Mouse (Mus musculus) adrenal gland, postnatal 36 days (tissue): ENCODE data around the gene Fbxo8. TPM values are rescaled to one million over a fixed set of nuclear protein-coding genes. Genes with fewer than 3 reads are reported as not detected.

Source experiments
- DNase-seq, 2 experiments: peaks; one replicate each; pipeline ENCODE4 v3.0.0; 2021; ENCODE audit warnings: mixed read lengths in 1 of 2
- long read RNA-seq, 2 experiments: library from polyadenylated mRNA; stranded (forward); transcript quantifications; one replicate each; pipeline ENCODE4 v2.0.0; 2021; ENCODE audit warnings: borderline sequencing depth in 2 of 2
- total RNA-seq, 2 experiments: library from RNA; stranded (reverse); gene quantifications; 2 replicates each; pipeline ENCODE4 v1.2.3; 2021

Gene Fbxo8
- total RNA-seq, result 10 to 100 TPM; 48.3 to 60.2 TPM
- long read RNA-seq, experiment 1, transcript Fbxo8-201 (6 exons, 3,571 nt), result major isoform, 36 of 50 reads
- long read RNA-seq, experiment 1, partial matches to known transcripts, result 1 of 50 reads
- long read RNA-seq, experiment 1, other reads (novel, unspliced or antisense), result 12 of 50 reads
- long read RNA-seq, experiment 2, transcript Fbxo8-201 (6 exons, 3,571 nt), result major isoform, 10 of 12 reads
- long read RNA-seq, experiment 2, partial matches to known transcripts, result 1 of 12 reads
- long read RNA-seq, experiment 2, other reads (novel, unspliced or antisense), result 1 of 12 reads

DNA sequence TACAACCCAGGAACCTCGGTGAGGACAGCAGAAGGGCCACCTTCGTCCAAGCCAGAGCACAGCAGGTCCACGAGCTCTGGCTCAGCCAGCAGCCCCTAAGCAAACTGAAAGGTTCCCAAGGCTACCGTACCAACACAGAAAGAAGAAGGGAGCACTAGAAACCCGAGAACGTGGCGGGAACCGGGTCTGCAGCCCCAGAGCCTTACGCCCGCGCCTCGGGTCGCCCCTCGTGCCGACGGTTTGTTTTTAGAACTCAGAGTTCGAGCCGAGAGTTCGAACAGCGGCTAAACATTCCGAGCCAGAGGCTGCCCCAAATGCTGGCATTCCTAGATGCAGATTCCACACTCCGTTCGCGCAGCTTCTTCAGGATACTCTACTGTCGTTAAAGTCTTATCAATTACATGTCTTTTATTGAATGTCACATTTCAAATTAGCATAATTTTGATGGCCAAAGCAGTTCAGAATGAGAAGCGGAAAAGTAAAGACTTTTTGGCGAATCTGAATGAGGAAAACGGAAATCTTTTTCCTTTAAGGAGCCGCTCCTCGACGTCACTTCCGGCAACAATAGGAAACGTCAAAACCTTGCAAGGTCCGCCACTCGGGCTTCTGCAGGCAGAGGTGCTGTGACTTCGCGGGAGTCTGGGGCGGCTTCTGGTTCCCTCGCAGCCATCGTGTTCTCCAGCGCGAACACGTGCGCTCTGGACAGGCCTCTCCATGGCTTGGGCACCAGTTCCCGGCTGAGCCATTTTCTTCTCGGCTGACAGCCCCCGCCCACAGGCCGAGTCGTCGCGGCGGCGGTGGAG lies at the start of gene Fbxo8, which contains the start of gene Cep44:
Gene Fbxo8, plus strand, starts transcription at position 533 of the 803 bp plus-strand sequence.
Gene Cep44, minus strand, starts transcription at position 490 of the 803 bp plus-strand sequence.
- DNase-seq, result peak; percentile 83 to 85

DNA sequence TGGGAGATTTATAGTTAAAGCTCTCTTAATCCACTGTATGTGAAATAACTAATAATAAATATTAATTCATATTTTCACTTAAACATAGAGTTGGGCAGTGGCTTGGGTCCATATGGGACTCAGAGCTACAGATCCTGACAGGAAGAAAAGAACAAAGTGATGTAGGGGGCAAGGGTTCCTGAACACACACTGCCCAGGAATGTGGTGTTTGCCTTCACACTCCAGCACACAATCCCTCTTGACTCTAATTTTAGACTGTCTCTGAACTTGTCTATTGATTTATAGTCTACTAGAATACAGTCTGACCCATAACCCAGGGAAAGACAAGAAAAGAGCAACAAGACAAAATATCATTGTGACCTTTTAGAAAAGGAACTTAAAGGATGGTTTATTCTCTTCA lies 49.0 kb upstream of the Fbxo8 start:
- DNase-seq, result no peak

DNA sequence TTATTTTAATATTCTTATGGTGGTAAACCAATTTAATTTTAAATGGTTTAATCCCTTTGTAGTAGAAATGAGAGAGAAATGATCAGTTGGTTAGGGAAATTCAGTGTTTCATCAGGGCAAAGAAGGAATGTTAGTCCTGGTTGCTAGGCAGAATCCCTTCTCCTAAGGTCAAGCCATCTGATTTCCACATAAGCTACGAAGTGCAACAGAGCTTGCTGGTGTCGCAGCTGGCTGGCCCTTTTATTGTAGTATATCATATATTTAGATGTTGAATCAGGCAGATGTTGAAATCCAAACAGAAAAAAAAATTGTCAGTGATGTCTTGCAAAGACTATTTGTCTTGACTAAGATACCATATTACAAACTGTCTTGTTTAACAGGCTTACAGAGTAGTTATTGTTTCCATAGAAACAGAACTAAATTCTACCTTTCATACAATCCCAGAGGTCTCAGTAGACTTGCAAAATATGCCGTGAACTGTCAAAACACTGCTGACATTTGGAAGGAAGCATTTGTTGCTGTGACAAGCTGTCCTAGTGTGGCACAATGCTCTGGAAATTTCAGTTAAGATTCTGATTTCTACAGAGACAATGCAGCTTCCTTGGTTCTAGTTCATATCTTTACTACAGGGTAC lies 42.5 kb upstream of the Fbxo8 start:
- no peak for DNase-seq

DNA sequence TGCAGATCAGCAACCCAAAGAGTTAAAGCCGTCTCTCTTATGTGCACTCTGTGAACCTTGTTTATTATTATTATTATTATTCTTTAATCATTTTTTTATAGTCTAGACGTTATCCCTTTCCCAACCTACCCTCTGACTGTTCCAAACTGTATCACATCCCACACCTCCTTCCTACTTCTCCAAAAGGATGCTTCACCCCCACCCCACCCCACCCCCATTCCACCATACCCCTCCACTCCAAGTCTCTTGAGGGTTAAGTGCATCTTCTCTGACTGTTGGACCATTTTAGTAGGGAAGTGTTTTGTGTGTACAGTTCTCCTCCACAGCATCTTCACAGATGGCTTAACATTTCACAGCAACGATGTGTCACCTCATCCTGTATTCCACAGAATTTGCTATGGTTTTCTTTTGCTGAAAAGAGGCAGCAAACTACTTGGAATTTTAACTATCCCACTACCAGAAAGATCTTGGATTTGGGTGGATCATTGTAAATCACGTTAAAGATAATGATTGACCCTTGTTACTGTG lies 41.9 kb upstream of the Fbxo8 start:
- no peak for DNase-seq

DNA sequence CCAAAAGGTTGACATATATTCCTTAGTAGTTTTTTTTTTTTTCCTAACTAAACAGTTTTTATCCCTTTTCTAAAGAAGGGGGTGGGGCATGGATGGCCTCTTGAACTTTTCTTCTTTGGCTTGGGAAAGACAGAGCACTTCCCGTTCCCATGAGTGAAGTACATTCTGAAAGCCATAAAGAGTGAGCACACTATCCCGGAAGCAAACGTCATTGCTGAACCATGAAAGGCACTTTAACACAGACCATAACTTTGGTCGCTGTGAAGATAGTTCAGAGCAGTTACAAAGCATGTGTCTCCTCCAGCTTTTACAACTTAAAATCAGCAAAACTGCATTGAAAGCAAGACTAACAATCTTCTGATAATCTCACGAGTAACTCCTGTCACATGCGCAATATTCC lies 32.0 kb upstream of the Fbxo8 start:
- no peak for DNase-seq

DNA sequence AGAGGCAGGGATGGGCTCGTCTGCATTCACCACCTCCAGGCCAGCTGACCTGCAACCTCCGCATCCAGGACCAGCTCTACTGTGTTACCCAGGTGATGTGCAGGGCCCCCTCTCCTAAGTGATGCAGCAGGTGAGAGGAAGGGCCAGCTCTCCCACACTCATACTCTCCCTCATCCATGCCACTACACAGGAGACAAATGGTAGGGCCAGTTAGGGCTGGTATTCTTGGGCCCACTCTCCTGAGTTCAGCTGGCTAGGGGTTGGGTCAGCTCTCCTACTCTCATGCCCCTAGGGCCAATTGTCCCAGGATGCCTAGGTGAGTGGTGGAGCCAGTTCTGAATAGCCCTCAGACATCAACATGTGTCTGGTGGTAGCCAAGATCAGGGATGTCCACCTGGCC lies 30.6 kb upstream of the Fbxo8 start:
- no peak for DNase-seq

DNA sequence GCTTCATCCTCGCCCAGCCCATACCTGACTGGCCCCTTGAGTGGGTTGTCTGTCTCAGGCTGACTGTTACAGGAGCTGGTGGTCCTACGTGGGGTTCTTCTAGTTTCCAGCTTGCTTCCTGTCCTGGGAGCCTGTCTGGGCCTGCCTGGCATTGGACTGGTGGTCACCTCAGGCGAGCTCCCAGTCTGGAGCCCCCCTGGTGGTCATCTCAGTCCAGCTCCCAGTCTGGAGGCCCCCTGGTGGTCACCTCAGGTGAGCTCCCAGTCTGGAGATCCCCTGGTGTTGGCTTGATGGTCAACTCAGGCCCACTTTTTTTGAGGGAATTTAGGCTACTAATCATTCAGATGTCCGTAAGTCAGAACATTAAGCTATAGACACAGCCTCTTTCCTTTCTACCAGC lies 29.8 kb upstream of the Fbxo8 start:
- no peak for DNase-seq

DNA sequence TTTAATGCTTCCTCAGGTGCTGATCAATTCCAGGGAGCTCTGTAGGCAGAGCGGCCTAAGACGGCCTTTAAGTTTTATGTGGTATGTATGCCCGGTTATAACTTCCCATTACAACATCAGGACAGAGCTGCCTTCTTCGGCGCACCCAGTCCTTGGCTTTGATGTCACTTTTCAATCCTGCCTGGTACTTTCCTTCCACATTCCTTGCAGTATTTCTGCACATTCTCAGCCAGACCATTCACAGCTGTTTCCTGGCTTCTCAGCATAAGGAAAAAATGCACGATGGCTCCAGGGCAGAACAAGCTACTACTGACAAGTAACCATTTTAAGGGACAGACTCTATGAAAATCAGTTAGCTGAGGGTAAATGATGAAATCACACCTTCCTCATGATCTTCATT lies 22.0 kb upstream of the Fbxo8 start:
- no peak for DNase-seq

DNA sequence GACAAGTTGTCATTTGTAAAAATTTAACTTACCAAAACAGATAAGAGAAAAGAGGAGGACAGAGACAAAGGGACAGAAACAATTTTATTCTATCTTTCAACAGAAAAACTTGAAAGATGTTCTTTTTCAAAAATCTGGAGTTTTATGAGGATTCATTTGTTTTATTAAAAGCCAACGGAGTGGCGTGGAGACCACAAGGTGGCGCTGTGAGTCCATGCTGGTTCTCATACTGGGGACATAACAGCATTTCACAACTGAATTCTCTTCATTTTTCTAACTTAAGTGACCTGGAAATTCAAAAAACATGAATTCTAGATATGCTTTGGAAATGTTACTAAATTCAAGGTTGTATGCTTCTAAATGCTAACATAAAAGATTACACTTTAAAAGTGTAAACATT lies 20.5 kb upstream of the Fbxo8 start:
- peak; percentile 78 to 83 for DNase-seq

DNA sequence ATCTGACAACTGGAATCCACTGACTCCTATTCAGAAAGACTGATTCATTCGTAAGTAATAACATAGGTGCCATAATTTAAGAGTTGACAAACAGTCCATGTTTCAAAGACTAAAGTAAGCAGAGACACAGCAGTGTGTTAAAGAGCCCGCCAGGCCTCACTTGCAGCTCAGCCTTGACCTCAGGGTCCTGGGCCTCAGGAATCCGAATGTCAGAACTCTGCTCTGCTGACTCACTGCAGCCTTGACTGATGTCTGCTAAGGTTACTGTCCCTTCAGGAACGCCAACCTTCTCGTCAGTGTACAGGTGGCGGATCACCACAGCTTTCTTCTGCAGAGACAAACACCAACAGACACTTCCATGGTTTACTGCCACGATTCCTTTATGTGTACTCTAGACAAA lies 10.2 kb upstream of the Fbxo8 start:
- DNase-seq, result peak; percentile 75 to 76

DNA sequence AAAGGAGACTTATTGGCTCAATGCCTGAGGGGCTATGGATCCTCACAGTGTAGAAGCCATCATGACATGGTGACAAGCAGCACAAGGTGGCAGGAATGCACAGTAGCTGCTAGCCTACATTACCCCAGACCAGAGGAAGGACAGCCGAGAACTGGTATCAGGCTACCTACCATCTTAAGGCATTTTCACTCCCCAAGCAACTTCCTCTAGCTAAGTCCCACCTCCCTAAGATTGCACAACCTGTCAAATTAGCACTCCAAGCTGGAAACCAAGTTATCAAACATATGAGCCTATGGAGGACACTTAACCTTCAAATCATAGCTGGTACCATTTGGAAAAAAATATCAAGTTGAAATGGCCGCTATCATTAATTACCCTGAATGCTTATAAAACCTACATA lies 3.0 kb upstream of the Fbxo8 start:
- no peak for DNase-seq

DNA sequence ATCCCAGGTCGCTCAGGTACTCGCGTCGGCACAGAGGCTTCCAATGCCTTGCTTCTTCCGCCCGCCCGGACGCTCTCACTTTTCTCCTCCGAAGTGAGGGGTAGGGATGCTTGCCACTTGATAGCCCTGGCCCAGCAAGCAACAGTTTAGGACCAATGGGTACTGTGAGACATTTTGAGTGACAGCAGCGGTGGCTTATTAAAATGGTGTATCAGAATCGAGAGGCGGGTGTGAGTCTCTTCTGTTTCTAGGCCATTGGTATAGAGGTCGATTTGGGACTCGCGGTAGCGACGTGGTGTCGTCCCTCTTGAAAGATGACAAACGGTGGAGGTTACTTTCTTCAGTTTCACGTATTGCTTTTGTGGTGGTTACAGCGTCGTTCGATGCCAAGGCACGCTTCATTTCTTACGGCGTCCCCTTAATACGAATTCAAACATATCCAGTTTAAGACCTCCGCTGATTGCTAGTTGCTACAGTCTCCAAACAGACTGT lies 517 bp downstream of the Fbxo8 start:
- DNase-seq, result peak; percentile 86

DNA sequence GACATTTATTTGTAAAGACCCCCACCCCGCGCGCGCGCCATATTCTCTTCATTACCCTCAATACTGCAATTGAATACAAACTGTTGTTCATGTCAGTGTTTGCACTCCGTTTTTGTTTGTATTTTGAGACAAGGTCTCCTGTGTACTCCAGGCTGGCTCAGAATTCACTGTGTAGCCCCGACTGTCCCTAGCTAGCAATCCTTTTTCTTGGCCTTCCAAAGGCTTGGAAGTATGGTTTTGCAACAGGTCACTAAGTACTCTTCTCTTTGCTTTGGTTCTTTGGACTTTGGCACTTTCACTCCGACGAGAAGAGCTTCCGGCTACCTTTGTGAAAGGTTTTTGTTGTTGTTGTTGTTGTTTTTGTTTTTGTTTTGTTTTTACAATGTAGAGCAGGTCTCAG lies 1.2 kb downstream of the Fbxo8 start:
- DNase-seq, result no peak

DNA sequence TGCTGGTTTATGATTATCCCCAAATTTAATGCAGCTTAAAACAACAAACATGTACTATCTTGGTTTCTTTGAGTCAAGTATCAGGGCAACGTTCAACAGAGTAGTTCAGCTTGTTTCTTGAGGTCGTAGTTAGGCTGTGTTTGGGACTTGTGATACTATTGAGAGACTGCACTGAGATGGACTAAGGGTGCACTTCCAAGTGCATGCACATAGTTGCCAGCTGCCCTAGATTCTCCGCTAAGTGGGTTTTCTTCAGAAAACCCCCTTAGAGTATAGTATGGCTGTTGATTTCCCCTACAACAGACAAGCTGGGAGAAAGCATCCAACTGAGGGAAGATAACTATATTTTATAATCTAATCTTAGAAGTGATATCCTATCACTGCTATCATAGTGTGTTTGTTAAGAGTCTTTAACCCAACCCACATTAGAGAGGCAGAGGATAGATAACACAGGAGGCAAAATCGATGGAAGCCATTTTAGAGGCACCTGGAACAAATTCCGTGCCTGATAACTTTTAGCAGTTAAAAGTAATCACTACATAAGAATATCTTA lies 1.7 kb downstream of the Fbxo8 start:
- no peak for DNase-seq

DNA sequence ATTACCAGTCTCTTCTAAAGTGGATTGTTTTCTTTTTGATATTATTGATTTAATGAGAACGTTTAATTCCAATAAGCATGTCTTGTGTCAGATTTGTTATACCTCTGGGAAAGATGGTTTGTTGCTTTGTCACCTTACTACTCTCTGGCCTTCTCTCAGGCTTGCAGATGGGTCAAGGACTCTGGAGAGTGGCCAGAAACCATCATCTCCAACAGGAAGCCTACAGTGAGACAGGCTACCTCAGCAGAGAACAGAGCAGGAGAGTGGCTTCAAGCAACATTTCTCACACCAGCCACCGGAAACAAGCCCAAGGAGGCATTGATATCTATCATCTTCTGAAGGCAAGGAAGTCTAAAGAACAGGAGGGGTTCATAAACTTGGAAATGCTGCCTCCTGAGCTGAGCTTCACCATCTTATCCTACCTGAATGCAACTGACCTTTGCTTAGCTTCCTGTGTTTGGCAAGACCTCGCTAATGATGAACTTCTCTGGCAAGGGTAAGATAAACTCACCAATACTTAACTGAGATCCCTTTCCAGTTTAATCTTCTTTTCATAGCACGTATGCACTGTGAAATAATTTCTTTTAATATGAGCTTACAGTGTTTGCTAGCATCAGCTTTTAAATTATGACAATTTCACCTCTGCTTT lies 13.6 kb downstream of the Fbxo8 start:
- peak; percentile 67 to 69 for DNase-seq

DNA sequence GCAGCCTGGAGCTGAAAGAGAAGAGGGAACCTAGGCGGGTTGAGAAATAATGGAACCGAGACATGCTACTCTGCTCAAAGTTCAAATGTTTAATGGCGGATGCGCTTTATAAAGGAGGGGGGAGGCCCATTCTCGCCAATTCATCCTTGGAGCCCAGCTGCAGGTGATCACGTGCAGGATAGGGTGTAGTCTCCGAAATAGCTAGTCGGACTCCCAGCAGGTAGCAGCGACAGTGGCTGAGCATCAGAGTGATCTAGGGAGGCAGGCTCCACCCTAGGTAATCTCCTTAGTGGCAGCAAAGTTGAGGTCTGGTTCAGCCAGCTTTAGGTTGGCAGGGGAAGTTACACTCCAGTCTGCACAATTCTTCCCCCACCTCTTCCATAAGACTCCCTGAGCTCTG lies 16.0 kb downstream of the Fbxo8 start:
- no peak for DNase-seq

DNA sequence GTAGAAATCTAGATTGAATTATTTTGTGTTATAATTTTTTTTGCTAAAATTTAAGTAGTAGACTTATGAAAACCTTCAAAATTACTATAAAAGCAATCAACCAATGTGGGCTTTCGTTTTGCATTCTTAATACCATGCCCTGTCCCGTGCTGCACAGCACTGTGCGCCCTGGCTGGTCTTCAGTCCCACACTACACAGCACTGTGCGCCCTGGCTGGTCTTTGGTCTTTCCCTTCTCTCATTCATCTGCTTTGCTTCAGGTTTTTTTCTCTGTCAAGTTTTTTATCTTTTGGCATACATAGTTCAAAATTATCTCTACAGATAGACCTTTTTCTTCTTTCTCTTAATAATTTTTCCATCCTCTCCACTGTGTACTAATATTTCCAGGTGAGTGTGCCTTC lies 30.0 kb downstream of the Fbxo8 start:
- DNase-seq, result no peak

DNA sequence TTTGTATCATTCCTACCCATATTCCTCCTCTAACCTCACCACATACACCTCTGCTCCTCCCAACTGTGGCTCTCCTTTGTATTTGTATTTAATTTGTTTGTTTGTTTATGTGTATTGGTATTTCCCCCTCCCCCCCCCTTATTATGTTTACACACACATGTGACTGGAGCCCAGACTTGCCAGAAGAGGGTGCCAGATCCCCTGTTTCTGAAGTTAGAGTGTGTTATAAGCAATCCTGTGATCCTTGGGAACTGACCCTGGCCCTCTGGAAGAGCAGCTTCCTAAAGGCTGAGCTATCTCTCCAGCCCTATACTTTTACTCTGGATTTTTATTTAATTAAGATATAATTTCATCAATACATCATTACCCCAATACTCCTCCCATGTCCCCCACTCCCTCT lies 32.0 kb downstream of the Fbxo8 start:
- peak; percentile 42 to 48 for DNase-seq

DNA sequence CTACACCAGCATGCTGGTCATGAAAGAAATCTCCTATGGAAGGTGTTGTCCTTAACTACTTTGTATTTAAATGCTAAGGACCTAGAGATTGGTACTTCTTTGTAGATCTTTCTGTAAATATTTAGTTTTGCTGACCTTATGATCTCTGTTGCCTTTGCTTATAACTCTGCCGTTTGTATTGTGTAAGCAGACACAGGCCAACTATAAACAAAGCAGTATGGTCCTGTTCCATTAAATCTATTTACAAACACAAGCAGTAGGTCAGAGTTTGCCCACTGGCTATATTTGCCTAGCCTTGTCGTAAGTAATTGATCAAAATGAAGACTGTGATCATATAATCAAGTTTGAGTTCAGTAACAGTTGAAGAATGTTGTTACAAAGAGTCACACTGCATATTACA lies 38.1 kb downstream of the Fbxo8 start:
- DNase-seq, result no peak

DNA sequence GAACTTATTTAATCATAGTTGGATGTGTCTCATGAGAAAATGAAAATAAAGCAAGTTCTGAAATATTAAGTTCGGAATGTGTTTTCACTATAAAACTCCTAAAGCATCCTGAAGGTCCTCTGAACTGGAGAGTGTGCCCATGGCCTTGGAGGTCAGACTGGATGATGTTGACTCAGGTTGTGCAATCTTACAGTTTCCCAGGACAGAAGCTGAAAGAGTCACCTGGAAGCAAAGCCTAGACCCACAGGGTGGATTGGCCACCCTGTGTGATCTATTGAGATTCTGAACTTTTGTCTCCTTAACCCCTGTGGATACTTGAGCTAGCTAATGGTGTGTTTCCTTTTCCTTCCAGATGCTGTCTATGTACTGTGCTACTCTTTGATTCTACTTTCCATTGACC lies 40.2 kb downstream of the Fbxo8 start:
- peak in 1 of 2 experiments; percentile 5 for DNase-seq

DNA sequence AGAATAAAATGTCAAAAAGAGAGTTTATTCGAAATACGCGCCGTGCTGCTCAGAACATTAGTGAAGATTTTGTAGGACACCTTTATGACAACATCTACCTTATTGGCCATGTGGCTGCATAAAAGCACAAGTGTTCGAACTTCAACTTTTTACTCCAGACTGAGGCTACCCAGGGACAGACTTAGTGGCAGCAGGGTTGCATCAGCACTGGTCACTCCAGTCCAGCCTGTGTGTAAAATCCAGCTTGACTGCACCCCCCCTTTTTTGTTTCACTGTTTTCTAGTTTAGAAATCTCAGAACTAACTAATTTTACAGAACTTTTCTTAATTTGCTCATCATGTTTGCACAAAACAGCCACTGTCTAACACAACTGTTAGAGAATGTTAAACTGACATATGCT lies 40.6 kb downstream of the Fbxo8 start:
- no peak for DNase-seq

DNA sequence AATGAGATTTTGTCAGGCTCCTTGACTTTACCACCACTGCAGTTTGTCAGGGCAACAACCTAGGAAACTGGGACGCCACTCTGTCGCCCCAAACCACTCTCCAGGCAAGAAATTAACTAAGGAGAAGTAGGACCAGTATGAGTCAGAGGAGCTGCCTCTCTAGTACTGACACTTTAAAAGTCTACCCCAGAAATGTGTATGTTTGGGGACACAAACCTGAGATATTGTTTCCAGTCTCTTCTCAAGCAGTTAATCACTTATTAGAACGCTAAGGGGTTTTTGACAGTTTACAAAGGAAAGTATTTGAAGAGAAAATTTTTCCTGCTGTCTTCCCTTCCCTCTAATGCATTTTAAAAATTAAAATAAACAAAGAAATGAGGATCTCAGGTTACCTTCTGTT lies 55.6 kb downstream of the Fbxo8 start:
- DNase-seq, result no peak
